Mouse (Mus musculus): ENCODE results near the gene Gfm2. TPM values are rescaled to one million over a fixed set of nuclear protein-coding genes. Genes with fewer than 3 reads are reported as not detected.
"Not testable (repeated sequence)": the region's sequence is repeated elsewhere in the genome, so short reads cannot be mapped to it uniquely, and the experiment has no call there.

Gene Gfm2
- 49.3 and 53.9 TPM in 2 replicates for polyA plus RNA-seq (2012; ENCODE audit: insufficient read depth, insufficient read length, missing spikeins)

DNA sequence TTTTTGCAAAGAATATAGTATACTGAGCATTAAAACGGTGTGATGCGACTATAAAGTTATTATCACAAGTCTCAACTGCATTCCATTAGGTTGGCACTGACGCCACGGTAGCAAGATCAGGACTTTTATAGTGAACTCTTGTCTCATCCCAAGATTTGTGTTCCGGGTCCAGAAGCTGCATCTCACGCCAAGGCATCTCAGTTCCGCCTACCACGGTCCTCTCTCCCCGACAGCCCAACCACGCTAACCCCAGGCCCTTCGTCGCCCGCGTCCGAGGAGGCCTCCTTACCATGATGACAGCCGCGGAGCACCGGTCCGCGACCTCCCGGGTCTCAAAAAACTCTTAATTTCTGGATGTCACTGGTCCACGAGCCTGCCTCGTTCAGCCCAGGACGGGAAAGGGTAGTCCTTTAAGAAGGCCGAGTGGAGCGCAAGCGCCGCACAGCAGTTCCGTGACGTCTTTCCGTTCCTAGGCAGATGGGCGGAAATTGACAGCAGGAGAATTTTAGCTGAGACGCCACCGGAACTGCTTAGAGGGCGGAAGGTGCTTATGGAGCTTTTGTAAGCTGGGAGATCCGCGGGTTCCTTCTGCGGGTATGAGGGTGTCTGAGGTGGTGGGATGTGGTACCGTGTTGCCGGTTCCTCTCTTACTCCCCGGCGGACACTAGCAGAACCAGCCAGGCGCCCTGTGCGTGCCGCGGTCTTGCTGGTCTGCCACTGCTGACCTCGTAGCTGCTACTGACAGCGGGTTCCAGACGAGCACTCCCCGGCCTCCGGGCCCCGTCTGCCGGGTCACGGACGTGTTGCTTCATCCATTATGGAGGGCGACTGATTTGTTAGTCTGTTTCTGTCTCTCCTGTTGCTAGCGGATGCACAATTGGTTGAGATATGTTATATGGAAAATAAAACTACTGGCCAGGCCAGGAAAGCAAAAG is at the start of gene Gfm2, which contains the start of gene Nsa2:
Gene Gfm2, plus strand, starts transcription at position 472 of the 935 bp plus-strand sequence.
Gene Nsa2, minus strand, starts transcription at position 472 of the 935 bp plus-strand sequence.
- H3K4me1 ChIP-seq (ENCODE audit: control insufficient read depth, insufficient read depth, insufficient read length, low read length), result peaks cover 5% of the 10 kb centered on the region
- H3K27ac ChIP-seq (replicated peaks; ENCODE audit: low read depth, low read length), result peak within 1 kb of the TSS; percentile 96
- peak within 1 kb of the TSS; percentile 96 for H3K4me3 ChIP-seq (ENCODE audit: insufficient read depth, low read depth, low read length)

DNA sequence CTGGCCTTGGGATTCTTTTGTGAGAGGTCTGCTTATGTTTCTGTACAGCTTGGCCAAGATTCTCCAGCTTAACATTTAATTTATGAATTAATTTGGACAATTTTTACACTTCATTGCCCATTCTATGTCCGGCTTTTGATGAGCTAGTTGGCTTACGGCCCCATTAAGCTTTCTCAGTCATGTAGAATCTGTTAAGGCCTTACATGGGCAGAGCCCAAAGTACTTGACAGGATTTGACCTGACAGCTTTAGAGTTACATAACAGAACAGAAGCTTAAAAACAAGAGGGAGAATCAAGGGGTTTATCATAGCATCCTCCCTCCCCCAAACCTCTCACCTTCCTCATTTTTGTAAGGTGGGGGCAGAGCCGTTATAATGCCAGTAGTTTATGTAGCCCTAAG is 49.6 kb upstream of the Gfm2 start:
- H3K4me3 ChIP-seq (ENCODE audit: insufficient read depth, low read depth, low read length), result no peak overlapping the region

DNA sequence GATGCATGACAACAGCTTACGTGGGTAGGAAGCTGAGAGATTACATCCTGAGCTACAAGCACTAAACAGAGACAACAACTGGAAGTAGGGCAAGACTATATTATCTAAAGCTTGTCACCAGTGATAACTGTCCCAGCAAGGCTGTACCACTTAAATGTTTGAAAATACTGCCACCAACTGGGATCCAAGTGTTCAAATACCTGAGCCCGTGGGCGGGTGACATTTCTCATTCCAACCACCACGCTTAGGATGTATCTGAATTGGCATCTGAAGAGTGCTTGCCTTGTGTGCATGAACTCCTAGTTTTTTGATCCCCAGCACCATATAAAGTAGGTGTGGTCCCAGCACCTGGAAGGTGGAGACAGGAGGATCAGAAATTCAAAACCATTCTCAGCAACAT is 42.0 kb upstream of the Gfm2 start:
- Histone ChIP-seq H3K27ac (replicated peaks; ENCODE audit: low read depth, low read length) (no peak overlapping the region), H3K4me3 (ENCODE audit: insufficient read depth, low read depth, low read length) (no peak overlapping the region), H3K4me1 (ENCODE audit: control insufficient read depth, insufficient read depth, insufficient read length, low read length) (no peaks in the 10 kb centered on the region)

More for the DNA sequence above, 49.6 kb upstream of the Gfm2 start:
- Histone ChIP-seq H3K27ac (replicated peaks; ENCODE audit: low read depth, low read length) (no peak overlapping the region), H3K4me1 (ENCODE audit: control insufficient read depth, insufficient read depth, insufficient read length, low read length) (no peaks in the 10 kb centered on the region)

DNA sequence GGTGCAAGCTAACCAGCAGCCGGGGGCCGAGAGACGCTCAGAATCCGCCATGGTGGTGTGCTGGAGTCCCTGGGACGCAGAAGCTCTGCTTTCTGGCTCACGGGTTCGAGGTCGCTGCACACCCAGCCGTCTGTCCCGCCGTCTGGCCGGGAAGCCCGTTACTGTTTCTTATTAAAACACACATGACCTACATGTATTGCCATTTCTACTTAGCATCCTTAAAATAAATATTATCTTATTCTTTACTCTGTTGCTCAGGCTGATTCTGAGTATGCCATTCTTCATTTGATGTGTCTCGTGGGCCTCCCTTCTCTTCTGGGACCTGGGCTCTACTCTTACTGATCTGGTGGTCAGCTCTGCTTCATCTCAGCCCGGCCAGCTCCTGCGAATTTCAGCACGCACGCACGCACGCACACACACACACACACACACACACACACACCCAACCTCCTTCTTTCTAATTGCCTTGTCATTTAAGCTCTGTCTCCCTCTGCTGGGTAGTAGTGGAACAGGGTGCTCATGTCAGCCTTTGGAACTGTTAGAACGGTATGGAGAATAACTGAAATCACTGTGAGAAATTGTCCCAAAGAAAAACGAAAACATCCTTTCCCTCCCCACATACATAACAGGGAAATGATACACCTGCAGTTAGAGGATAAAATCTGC is 38.4 kb upstream of the Gfm2 start, which contains the start of gene Gm6169:
Gene Gm6169, minus strand, starts transcription at position 51 of the 666 bp plus-strand sequence.
- H3K4me1 ChIP-seq (ENCODE audit: control insufficient read depth, insufficient read depth, insufficient read length, low read length), result no peaks in the 10 kb centered on the region
- no peak within 1 kb of the TSS for H3K27ac ChIP-seq (replicated peaks; ENCODE audit: low read depth, low read length)
- H3K4me3 ChIP-seq (ENCODE audit: insufficient read depth, low read depth, low read length), result no peak within 1 kb of the TSS

DNA sequence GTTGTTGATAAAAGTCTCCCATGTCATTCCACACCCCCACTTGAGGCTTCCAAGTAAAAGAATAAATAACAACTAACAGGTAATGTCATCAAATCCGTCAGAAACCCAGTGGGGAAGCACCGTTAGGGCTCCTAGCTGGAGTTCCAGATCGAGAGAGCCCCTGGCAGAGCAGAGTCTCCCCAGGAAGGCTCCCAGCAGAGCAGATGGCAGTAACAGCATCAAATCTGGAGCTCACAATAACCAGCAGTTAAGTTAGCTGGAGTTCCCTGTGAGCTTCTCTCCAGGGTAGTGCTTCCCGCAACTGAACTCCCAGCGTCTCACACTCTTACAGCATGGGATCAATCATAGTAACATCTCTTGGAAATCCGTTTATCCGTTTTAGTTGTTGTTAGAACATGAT is 32.7 kb upstream of the Gfm2 start:
- Histone ChIP-seq H3K4me1 (ENCODE audit: control insufficient read depth, insufficient read depth, insufficient read length, low read length) (no peaks in the 10 kb centered on the region), H3K4me3 (ENCODE audit: insufficient read depth, low read depth, low read length) (no peak overlapping the region), H3K27ac (replicated peaks; ENCODE audit: low read depth, low read length) (no peak overlapping the region)

DNA sequence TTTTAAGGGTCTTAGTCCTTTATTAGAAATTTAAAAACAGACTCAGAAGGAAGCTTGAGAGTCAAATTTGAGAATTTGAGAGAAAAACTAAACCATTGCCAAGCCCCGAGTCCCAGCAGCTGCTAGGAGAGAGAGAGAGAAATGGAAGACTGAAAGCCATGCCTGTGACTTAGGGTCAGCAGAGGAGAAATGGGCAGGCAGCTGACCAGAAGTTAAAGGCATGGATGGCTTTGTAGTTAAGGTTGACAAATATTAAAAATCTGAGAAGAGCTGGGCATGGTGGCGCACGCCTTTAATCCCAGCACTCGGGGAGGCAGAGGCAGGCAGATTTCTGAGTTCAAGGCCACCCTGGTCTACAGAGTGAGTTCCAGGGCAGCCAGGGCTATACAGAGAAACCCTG is 30.0 kb upstream of the Gfm2 start:
- not testable (repeated sequence) for H3K4me3 ChIP-seq (ENCODE audit: insufficient read depth, low read depth, low read length); H3K4me1 ChIP-seq (ENCODE audit: control insufficient read depth, insufficient read depth, insufficient read length, low read length); H3K27ac ChIP-seq (replicated peaks; ENCODE audit: low read depth, low read length)

DNA sequence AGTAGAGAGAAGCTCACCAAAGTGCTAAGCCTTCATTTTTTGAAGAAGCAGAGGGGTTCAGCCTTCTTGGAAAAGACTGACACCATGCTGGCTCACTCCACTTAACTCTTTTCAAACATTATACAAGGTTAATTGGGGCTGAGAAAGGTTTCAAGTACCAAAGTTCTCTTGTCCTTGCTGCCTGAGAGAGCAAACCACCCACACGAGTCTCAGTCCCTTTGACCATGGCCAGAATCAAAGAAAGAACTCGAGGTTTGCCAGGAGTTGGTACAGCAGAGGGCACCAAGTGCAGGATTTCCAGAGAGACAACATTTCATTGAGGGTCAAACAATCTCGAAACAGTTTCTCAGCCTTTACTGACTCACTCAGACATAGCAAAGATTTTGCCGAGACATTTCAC is 28.7 kb upstream of the Gfm2 start:
- no peak overlapping the region for H3K4me3 ChIP-seq (ENCODE audit: insufficient read depth, low read depth, low read length)
- no peak overlapping the region for H3K27ac ChIP-seq (replicated peaks; ENCODE audit: low read depth, low read length)
- no peaks in the 10 kb centered on the region for H3K4me1 ChIP-seq (ENCODE audit: control insufficient read depth, insufficient read depth, insufficient read length, low read length)

DNA sequence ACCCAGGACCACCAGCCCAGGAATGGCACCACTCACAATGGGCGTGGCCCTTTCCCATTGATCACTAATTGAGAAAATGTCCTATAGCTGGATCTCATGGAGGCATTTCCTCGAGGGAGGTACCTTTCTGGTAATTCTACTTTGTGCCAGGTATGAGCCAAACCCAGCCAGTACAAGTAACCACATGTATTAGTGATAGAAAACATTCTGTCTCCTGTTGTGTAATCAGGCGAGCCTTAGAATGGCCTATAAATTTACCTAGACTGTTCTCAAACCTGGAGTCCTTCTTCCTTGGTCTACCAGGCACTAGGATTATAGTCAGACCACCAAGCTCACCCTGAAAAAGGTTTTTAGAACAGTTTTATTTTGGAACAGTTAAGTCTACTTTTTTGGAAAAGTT is 16.4 kb upstream of the Gfm2 start:
- no peak overlapping the region for H3K27ac ChIP-seq (replicated peaks; ENCODE audit: low read depth, low read length)
- no peak overlapping the region for H3K4me3 ChIP-seq (ENCODE audit: insufficient read depth, low read depth, low read length)
- no peaks in the 10 kb centered on the region for H3K4me1 ChIP-seq (ENCODE audit: control insufficient read depth, insufficient read depth, insufficient read length, low read length)

DNA sequence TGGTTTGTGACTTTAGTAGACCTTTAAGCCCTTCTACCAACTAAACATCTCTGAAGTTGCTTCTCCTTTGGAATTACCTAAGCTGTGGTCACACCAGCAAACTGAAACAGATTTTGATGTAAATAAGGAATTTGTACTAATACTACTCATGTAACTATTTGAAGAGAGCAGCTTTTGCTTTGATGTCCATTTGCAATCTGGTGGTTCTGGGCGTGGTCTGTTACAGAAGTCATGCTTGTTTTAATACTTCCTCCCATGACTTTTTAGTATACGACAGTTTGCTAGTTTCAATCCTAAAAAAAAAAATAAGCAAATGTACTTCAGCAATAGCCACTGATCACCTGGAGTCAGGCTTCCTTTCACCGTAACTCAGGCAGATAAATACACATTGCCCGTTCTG is 8.1 kb upstream of the Gfm2 start:
- not testable (repeated sequence) for H3K4me3 ChIP-seq (ENCODE audit: insufficient read depth, low read depth, low read length); H3K27ac ChIP-seq (replicated peaks; ENCODE audit: low read depth, low read length); H3K4me1 ChIP-seq (ENCODE audit: control insufficient read depth, insufficient read depth, insufficient read length, low read length)

DNA sequence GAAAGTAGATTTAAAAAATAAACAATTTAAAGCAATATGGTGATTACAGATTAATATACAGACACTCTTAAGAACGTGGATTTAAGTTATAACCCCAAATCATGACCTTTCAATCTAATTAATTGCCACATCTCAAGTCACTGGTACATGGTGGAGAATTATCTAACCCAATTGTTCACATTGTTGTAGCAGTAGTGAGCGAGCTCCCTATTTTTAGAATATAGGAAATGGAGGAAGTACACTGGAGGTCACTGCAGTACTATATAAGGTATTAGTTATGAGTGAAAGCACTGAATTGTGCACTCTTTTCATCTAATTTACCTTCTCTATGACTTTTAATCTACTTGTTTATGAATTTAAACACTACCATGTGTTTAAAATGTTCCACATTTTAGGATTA is 7.3 kb upstream of the Gfm2 start:
- not testable (repeated sequence) for H3K27ac ChIP-seq (replicated peaks; ENCODE audit: low read depth, low read length); H3K4me1 ChIP-seq (ENCODE audit: control insufficient read depth, insufficient read depth, insufficient read length, low read length); H3K4me3 ChIP-seq (ENCODE audit: insufficient read depth, low read depth, low read length)

DNA sequence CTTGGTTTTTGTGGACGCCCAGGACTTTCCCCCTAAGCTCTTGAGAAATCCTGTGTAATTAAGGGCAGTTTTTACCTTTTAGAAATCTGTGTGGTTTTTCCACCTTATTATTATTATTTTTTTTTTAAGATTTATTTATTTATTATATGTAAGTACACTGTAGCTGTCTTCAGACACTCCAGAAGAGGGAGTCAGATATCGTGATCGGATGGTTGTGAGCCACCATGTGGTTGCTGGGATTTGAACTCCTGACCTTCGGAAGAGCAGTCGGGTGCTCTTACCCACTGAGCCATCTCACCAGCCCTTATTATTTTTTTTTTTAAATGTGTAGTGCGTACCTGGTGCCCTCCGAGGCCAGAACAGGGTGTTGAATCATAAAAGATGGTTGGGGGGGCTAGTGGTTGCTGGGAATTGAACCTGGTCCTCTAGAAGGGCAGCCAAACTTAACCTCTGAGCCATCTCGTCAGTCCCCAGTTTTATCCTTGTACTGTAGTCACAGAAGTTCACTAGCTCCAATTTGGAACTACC is 731 bp downstream of the Gfm2 start:
- peak overlapping the region; percentile 96 for H3K27ac ChIP-seq (replicated peaks; ENCODE audit: low read depth, low read length)
- not testable (repeated sequence) for H3K4me1 ChIP-seq (ENCODE audit: control insufficient read depth, insufficient read depth, insufficient read length, low read length)

DNA sequence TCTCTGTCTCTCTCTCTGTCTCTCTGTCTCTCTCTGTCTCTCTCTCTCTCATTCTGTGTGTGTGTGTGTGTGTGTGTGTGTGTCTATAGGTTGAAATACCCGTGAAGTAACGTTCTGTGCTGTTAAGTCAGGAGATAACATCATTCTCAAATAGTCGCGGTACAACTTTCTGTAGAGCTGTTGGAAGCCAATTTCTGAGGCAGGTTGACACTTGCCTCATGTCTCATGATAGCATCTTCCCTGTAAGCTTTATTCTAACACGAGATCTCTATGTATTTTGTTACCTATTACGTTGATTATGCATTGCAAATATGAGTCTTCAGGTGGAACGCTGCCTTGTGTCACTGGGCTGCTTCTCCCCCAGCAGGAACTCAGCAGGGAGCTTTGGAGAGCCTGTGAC is 4.6 kb downstream of the Gfm2 start:
- H3K27ac ChIP-seq (replicated peaks; ENCODE audit: low read depth, low read length), result no peak overlapping the region
- no peak overlapping the region for H3K4me3 ChIP-seq (ENCODE audit: insufficient read depth, low read depth, low read length)
- H3K4me1 ChIP-seq (ENCODE audit: control insufficient read depth, insufficient read depth, insufficient read length, low read length), result peaks cover 5% of the 10 kb centered on the region

More for the DNA sequence above, 731 bp downstream of the Gfm2 start:
- peak overlapping the region; percentile 96 for H3K4me3 ChIP-seq (ENCODE audit: insufficient read depth, low read depth, low read length)

DNA sequence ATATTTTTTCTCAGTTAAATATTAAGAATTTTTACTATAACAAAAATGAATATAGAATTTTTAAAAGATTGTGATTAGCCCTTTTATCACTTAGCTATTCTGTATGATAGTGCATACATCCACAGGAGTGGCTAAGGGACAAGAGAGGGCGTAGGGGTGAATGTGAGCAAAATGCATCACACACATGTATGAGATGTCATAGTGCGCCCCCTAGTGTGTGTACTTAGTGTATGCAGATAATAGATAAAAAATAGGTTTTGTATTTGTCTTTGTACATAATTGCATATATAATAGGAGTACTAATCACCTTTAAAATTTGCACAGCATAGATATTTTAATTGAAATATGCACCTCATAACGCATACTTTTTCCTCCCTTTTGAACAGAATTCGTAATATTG is 8.1 kb downstream of the Gfm2 start:
- Histone ChIP-seq H3K27ac (replicated peaks; ENCODE audit: low read depth, low read length) (no peak overlapping the region), H3K4me1 (ENCODE audit: control insufficient read depth, insufficient read depth, insufficient read length, low read length) (no peaks in the 10 kb centered on the region), H3K4me3 (ENCODE audit: insufficient read depth, low read depth, low read length) (no peak overlapping the region)

DNA sequence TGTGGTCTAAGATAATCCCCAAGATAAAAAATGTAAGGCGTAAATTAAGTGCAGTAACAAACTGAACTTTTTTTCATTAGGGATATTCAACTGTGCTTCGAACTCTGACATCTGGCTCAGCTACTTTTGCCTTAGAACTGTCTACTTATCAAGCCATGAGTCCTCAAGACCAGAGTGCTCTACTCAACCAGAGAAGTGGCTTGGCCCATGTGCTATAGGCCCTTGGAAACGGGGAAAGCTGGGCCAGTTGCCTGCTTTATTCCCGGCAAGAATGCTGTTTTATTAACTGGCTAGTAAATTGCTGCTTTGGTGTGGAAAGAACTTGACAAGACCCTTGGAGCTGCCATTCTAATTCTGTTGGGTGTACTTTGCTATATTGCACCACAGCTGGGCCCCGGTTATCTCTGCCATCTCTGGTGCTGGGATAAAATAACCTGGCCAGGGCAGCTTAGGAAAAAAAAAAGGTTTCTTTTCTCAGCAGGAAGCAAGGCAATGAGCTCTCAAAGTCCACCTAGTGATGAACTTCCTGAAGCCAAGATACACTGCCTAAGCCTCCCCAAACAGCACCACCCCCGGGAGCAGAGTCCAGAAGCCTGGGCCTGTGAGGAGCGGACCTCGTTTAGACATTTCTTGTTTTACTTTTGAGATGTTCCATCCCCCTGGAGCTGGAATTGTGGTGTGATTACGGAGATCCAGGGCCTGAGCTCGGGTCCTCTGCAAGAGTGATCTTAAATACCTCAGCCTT is 38.0 kb downstream of the Gfm2 start:
- no peak overlapping the region for H3K27ac ChIP-seq (replicated peaks; ENCODE audit: low read depth, low read length)
- no peaks in the 10 kb centered on the region for H3K4me1 ChIP-seq (ENCODE audit: control insufficient read depth, insufficient read depth, insufficient read length, low read length)
- H3K4me3 ChIP-seq (ENCODE audit: insufficient read depth, low read depth, low read length), result no peak overlapping the region

DNA sequence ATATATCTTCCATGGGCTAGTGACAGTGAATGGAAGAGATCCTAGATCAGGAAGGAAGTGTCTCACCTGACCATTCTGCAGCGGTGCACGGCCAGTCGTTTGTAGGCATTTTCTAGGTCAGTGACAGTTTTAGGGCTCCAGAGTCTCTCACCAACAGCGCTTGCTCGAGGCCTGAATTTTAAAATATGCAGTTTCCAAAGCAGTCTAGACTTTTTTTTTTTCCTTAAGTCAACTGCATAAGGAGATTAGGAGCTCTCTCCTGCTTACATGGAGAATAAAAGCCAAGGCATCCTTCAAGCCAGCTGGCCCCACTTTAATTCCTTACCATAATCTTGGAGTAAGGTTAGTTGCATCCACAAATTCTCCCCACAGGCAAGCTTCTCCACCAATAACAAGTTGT is 39.0 kb downstream of the Gfm2 start:
- no peak overlapping the region for H3K4me3 ChIP-seq (ENCODE audit: insufficient read depth, low read depth, low read length)

More for the DNA sequence above, 39.0 kb downstream of the Gfm2 start:
- no peaks in the 10 kb centered on the region for H3K4me1 ChIP-seq (ENCODE audit: control insufficient read depth, insufficient read depth, insufficient read length, low read length)
- H3K27ac ChIP-seq (replicated peaks; ENCODE audit: low read depth, low read length), result no peak overlapping the region

Measured in brown adipose tissue, adult 24 weeks (tissue).